Mouse (Mus musculus) inflammation-experienced regulatory T-cells (primary cell): ENCODE results near the gene Gm21394. TPM values are rescaled to one million over a fixed set of nuclear protein-coding genes. Genes with fewer than 3 reads are reported as not detected.

ENCODE experiments used
- polyA plus RNA-seq, 2 experiments: library from polyadenylated mRNA; unstranded; fragments of 100-300 nt; shearing (Covaris generic); gene quantifications; one replicate each; pipeline ENCODE4 v1.2.1; 2017

Gm21394 gene
- polyA plus RNA-seq: not detected

GRCm38 (mm10) chrY:84564807-84565206 lies at the start of gene Gm21394:
TSS of gene Gm21394 (minus strand) at chrY:84564907.

Other genes starting within 250 kb of the Gm21394 start
- gene Gm21409, start 181.8 kb upstream of the Gm21394 start, polyA plus RNA-seq: not detected